Mouse (Mus musculus) right cerebral cortex, adult 18-20 months (tissue): Measurements from ENCODE around the gene Thsd4.
A peak's percentile ranks its signal among the peaks of the same experiment; 100 is the strongest.

Source experiments
- DNase-seq: peaks from one replicate; pipeline ENCODE4 v3.0.0; 2022; ENCODE audit warnings: mixed read lengths

The Thsd4 gene

GRCm38 (mm10) chr9:60516379-60516778 lies 5.5 kb downstream of the Thsd4 start:
- no peak for DNase-seq

- no peak for DNase-seq
Measured at GRCm38 (mm10) chr9:60513329-60513788, 8.5 kb downstream of the Thsd4 start.

GRCm38 (mm10) chr9:60510876-60511275 lies 11.0 kb downstream of the Thsd4 start:
- DNase-seq, result no peak

GRCm38 (mm10) chr9:60506136-60506535 lies 15.7 kb downstream of the Thsd4 start:
- no peak for DNase-seq

- DNase-seq, result no peak
Measured at GRCm38 (mm10) chr9:60504378-60505285, 17.2 kb downstream of the Thsd4 start.

- no peak for DNase-seq
Measured at GRCm38 (mm10) chr9:60502220-60502619, 19.6 kb downstream of the Thsd4 start.

- no peak for DNase-seq
Measured at GRCm38 (mm10) chr9:60501504-60502179, 20.2 kb downstream of the Thsd4 start.

- no peak for DNase-seq
Measured at GRCm38 (mm10) chr9:60492275-60492974, 29.4 kb downstream of the Thsd4 start.

GRCm38 (mm10) chr9:60491489-60492100 lies 30.3 kb downstream of the Thsd4 start:
- DNase-seq, result no peak

GRCm38 (mm10) chr9:60491079-60491478 lies 30.8 kb downstream of the Thsd4 start:
- no peak for DNase-seq

- no peak for DNase-seq
Measured at GRCm38 (mm10) chr9:60488816-60489215, 33.0 kb downstream of the Thsd4 start.

GRCm38 (mm10) chr9:60482165-60482564 lies 39.7 kb downstream of the Thsd4 start:
- DNase-seq, result no peak

GRCm38 (mm10) chr9:60480052-60480451 lies 41.8 kb downstream of the Thsd4 start:
- peak; percentile 15 for DNase-seq

GRCm38 (mm10) chr9:60478806-60479205 lies 43.0 kb downstream of the Thsd4 start:
- DNase-seq, result no peak

GRCm38 (mm10) chr9:60477991-60478750 lies 43.7 kb downstream of the Thsd4 start:
- DNase-seq, result no peak

GRCm38 (mm10) chr9:60460010-60460982 lies 61.5 kb downstream of the Thsd4 start:
- DNase-seq, result no peak

GRCm38 (mm10) chr9:60458468-60458962 lies 63.3 kb downstream of the Thsd4 start:
- peak; percentile 21 for DNase-seq

GRCm38 (mm10) chr9:60457359-60458210 lies 64.3 kb downstream of the Thsd4 start:
- no peak for DNase-seq

GRCm38 (mm10) chr9:60456651-60457050 lies 65.2 kb downstream of the Thsd4 start:
- DNase-seq, result peak; percentile 33
